Mouse (Mus musculus) C2C12 (cell line): Measurements from ENCODE around the gene Cpne4.

Experiments
- CTCF ChIP-seq: IDR thresholded peaks from one replicate; pipeline ENCODE4 v1.5.1; 2011; ENCODE audit not compliant: control insufficient read depth, insufficient read depth, insufficient read length
- MAX ChIP-seq: IDR thresholded peaks from one replicate; pipeline ENCODE4 v1.6.1; 2011; ENCODE audit warnings: mild to moderate bottlenecking, control low read depth
- MYOD1 ChIP-seq: IDR thresholded peaks from one replicate; pipeline ENCODE4 v1.6.1; 2011; ENCODE audit warnings: low read depth; ENCODE audit not compliant: control insufficient read depth, insufficient read length
- USF1 ChIP-seq: IDR thresholded peaks from one replicate; pipeline ENCODE4 v1.6.1; 2011; ENCODE audit warnings: low read depth, mild to moderate bottlenecking, control low read depth, moderate library complexity

GRCm38 (mm10) chr9:104594979-104595378, 47.9 kb downstream of the Cpne4 start:
- TF ChIP-seq CTCF: no peak
- TF ChIP-seq USF1: no peak
- TF ChIP-seq MAX: no peak
- no peak for TF ChIP-seq MYOD1
